Mouse (Mus musculus): ENCODE measurements around the gene Tcp11l2. TPM values are rescaled to one million over a fixed set of nuclear protein-coding genes. Genes with fewer than 3 reads are reported as not detected.

Tcp11l2 gene
- polyA plus RNA-seq, 1 experiment from 2014 or later: 22.1 TPM

DNA sequence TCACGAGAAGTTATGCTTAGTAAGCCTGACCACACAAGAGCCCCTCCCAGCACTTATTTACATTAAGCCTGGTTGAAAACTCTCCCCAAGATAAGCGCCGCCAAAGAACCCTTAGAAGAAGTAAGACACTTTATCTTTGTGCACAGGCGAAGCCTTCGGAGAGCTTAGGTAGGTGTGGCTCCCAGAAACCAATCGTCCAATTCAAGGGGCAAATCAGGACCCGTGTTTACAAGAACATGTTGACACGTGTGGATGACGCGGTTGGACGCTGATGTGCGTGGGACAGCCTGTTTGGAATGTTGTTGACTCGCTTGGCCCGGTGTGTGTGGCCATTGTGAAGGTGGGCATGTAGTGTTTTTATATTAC, 414 bp upstream of the Tcp11l2 start:
- Histone ChIP-seq H3K4me3 (replicated peaks; ENCODE audit: low read length) (peak overlapping the region; percentile 84), H3K4me1 (replicated peaks; ENCODE audit: control insufficient read depth, insufficient read depth, low read length) (no peaks in the 10 kb centered on the region), H3K9ac (peak overlapping the region; percentile 9; the same call in 1 of the 2 replicates), H3K27me3 (ENCODE audit: control insufficient read depth, insufficient read depth, low read length) (no peaks in the 10 kb centered on the region), H3K27ac (no peak overlapping the region; the same call in 1 of the 2 replicates), H3K9me3 (ENCODE audit: control insufficient read depth, low read length) (no peaks in the 10 kb centered on the region), H3K4me2 (replicated peaks) (peak overlapping the region; percentile 82), H3K36me3 (replicated peaks; ENCODE audit: control insufficient read depth, insufficient read depth) (no peaks in the 10 kb centered on the region)
- under 1% methylated on average over 14 of the region's 14 CpGs for WGBS
- ATAC-seq (ENCODE audit: low FRiP score): peak; percentile 86
- DNase-seq (ENCODE audit: low spot score): peak; percentile 78

DNA sequence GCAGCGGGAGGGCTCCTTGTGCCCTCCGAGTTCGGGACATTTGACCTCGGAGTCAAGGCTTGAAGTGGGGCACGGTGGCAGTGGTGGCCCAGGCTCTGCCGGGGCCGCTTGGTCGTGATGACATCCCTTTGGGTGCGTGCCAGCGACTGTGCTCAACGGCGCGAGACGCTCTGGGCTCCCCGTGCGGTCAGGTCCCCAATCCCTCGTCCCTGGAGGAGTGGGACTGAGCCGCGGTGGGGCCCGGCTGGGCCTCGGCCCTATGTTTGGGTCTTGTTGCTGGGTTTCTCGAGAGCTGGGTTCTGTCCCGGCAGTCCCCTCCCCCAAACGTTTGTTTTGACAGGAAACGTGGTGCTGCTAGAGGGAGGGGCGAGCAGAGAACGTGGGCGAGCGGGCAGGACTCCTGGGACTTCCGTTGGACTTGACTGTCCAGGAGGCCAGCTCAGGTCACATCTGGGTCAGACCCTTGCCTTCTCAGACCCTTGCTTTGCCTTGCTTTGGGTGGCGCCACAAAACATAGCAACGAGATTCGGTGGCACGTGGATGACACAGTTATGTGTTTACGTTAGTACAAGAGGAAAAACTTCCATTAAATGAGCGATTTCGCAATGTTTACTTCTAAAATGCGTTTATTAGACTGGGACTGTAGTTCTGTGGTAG, 773 bp downstream of the Tcp11l2 start:
- peak; percentile 34 for ATAC-seq (ENCODE audit: low FRiP score)
- H3K4me1 ChIP-seq (replicated peaks; ENCODE audit: control insufficient read depth, insufficient read depth, low read length): no peaks in the 10 kb centered on the region

DNA sequence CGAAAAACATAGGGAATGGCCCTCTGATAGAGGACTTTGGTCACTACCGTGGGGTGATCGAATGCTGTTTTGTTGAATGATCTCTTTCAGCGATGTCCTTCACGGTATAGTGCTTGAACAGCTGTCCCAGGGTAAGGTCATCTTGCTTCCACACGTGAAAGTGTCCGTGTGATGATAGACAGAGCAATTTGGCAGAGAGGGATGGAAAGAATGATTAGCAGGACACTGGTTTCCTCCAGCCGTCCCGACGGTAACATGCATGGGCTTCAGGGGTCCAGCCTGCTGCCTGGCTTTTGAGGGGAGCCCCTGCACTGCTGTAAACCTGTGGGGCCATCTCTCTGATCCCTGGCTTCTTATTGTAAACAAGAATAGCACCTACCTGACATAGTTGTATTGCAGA, 2.3 kb downstream of the Tcp11l2 start:
- DNase-seq (ENCODE audit: low spot score) (no peak), ATAC-seq (ENCODE audit: low FRiP score) (no peak)
- H3K27ac ChIP-seq: no peak overlapping the region
- 86% methylated on average over 10 of the region's 10 CpGs for WGBS
- no peak overlapping the region for H3K4me3 ChIP-seq (replicated peaks; ENCODE audit: low read length)
- H3K36me3 ChIP-seq (replicated peaks; ENCODE audit: control insufficient read depth, insufficient read depth): no peaks in the 10 kb centered on the region
- H3K9ac ChIP-seq: no peak overlapping the region
- no peak overlapping the region for H3K4me2 ChIP-seq (replicated peaks)
- no peaks in the 10 kb centered on the region for H3K4me1 ChIP-seq (replicated peaks; ENCODE audit: control insufficient read depth, insufficient read depth, low read length)
- no peaks in the 10 kb centered on the region for H3K27me3 ChIP-seq (ENCODE audit: control insufficient read depth, insufficient read depth, low read length)
- H3K9me3 ChIP-seq (ENCODE audit: control insufficient read depth, low read length): no peaks in the 10 kb centered on the region

More for the DNA sequence above, 773 bp downstream of the Tcp11l2 start:
- Histone ChIP-seq H3K27ac (peak overlapping the region; percentile 67), H3K27me3 (ENCODE audit: control insufficient read depth, insufficient read depth, low read length) (no peaks in the 10 kb centered on the region), H3K9ac (peak overlapping the region; percentile 74), H3K36me3 (replicated peaks; ENCODE audit: control insufficient read depth, insufficient read depth) (no peaks in the 10 kb centered on the region), H3K9me3 (ENCODE audit: control insufficient read depth, low read length) (no peaks in the 10 kb centered on the region), H3K4me2 (replicated peaks) (peak overlapping the region; percentile 82), H3K4me3 (replicated peaks; ENCODE audit: low read length) (peak overlapping the region; percentile 84)
- 4% methylated on average over 38 of the region's 38 CpGs for WGBS
- peak; percentile 58 for DNase-seq (ENCODE audit: low spot score)

GRCm38 (mm10) chr10:84579527-84579926, 3.1 kb downstream of the Tcp11l2 start:
- 87% methylated on average over 2 of the region's 2 CpGs for WGBS
- Histone ChIP-seq H3K4me3 (replicated peaks; ENCODE audit: low read length) (no peak overlapping the region), H3K27me3 (ENCODE audit: control insufficient read depth, insufficient read depth, low read length) (no peaks in the 10 kb centered on the region)

GRCm38 (mm10) chr10:84581191-84581590, 4.8 kb downstream of the Tcp11l2 start:
- no peak overlapping the region for H3K9ac ChIP-seq
- H3K27ac ChIP-seq: no peak overlapping the region
- H3K27me3 ChIP-seq (ENCODE audit: control insufficient read depth, insufficient read depth, low read length): no peaks in the 10 kb centered on the region
- H3K4me3 ChIP-seq (replicated peaks; ENCODE audit: low read length): no peak overlapping the region
- ATAC-seq (ENCODE audit: low FRiP score): no peak
- H3K9me3 ChIP-seq (ENCODE audit: control insufficient read depth, low read length): no peaks in the 10 kb centered on the region
- WGBS: 86% methylated on average over 8 of the region's 8 CpGs
- no peak for DNase-seq (ENCODE audit: low spot score)
- no peaks in the 10 kb centered on the region for H3K4me1 ChIP-seq (replicated peaks; ENCODE audit: control insufficient read depth, insufficient read depth, low read length)
- no peaks in the 10 kb centered on the region for H3K36me3 ChIP-seq (replicated peaks; ENCODE audit: control insufficient read depth, insufficient read depth)
- H3K4me2 ChIP-seq (replicated peaks): no peak overlapping the region

More at GRCm38 (mm10) chr10:84579527-84579926, 3.1 kb downstream of the Tcp11l2 start:
- no peak overlapping the region for H3K4me2 ChIP-seq (replicated peaks)
- H3K9me3 ChIP-seq (ENCODE audit: control insufficient read depth, low read length): no peaks in the 10 kb centered on the region
- H3K36me3 ChIP-seq (replicated peaks; ENCODE audit: control insufficient read depth, insufficient read depth): no peaks in the 10 kb centered on the region
- DNase-seq (ENCODE audit: low spot score) (no peak), ATAC-seq (ENCODE audit: low FRiP score) (no peak)
- no peak overlapping the region for H3K27ac ChIP-seq
- H3K4me1 ChIP-seq (replicated peaks; ENCODE audit: control insufficient read depth, insufficient read depth, low read length): no peaks in the 10 kb centered on the region
- no peak overlapping the region for H3K9ac ChIP-seq

GRCm38 (mm10) chr10:84582236-84582635, 5.8 kb downstream of the Tcp11l2 start:
- no peak overlapping the region for H3K9ac ChIP-seq
- 83% methylated on average over 7 of the region's 7 CpGs for WGBS
- H3K27me3 ChIP-seq (ENCODE audit: control insufficient read depth, insufficient read depth, low read length): no peaks in the 10 kb centered on the region
- ATAC-seq (ENCODE audit: low FRiP score): no peak
- no peak overlapping the region for H3K4me2 ChIP-seq (replicated peaks)
- H3K36me3 ChIP-seq (replicated peaks; ENCODE audit: control insufficient read depth, insufficient read depth): no peaks in the 10 kb centered on the region
- H3K27ac ChIP-seq: no peak overlapping the region
- H3K9me3 ChIP-seq (ENCODE audit: control insufficient read depth, low read length): no peaks in the 10 kb centered on the region
- no peak overlapping the region for H3K4me3 ChIP-seq (replicated peaks; ENCODE audit: low read length)
- no peak for DNase-seq (ENCODE audit: low spot score)
- no peaks in the 10 kb centered on the region for H3K4me1 ChIP-seq (replicated peaks; ENCODE audit: control insufficient read depth, insufficient read depth, low read length)

DNA sequence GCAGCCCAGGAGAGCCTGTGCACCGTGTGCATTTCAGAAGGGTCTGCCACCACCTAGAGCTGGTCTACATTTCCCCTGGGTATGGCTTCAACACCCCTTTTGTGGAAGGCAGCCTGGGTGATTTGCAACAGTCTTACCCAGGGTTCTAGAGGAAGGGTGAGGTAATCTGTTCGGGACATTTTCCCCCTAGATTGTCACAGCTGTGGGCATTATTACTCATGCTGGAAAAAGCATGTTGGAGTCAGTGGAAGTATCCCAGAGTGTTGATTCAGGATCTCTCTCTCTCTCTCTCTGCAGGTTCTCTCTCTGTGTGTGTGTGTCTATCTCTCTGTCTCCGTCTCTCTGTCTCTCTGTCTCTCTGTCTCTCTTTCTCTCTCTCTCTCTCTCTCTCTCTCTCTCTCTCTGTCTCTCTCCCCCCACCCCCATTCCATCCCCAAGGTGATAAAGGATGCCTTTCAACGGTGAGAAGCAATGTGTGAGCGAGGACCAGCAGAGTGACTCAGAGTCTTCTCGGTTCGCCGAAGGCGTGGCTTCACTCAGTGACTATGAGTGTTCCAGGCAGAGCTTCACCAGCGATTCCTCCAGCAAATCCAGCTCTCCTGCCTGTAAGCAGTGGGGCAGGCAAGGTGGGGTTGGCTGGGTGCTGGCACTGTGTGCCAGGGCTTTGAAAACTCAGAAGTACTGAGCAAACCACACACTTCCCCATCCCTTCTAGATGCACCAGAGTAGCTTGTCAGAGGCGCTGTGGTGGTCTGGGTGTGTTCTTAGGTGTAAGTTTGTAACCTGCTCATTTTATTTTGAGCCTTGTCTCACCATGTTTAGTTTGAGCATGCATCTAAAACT, 8.2 kb downstream of the Tcp11l2 start:
- Histone ChIP-seq H3K4me2 (replicated peaks) (no peak overlapping the region), H3K27ac (no peak overlapping the region), H3K36me3 (replicated peaks; ENCODE audit: control insufficient read depth, insufficient read depth) (no peaks in the 10 kb centered on the region), H3K4me1 (replicated peaks; ENCODE audit: control insufficient read depth, insufficient read depth, low read length) (no peaks in the 10 kb centered on the region), H3K4me3 (replicated peaks; ENCODE audit: low read length) (no peak overlapping the region), H3K9ac (no peak overlapping the region), H3K9me3 (ENCODE audit: control insufficient read depth, low read length) (no peaks in the 10 kb centered on the region), H3K27me3 (ENCODE audit: control insufficient read depth, insufficient read depth, low read length) (no peaks in the 10 kb centered on the region)
- WGBS: 75% methylated on average over 11 of the region's 11 CpGs
- ATAC-seq (ENCODE audit: low FRiP score): no peak
- DNase-seq (ENCODE audit: low spot score): no peak

GRCm38 (mm10) chr10:84585294-84585650, 8.8 kb downstream of the Tcp11l2 start:
- Histone ChIP-seq H3K4me2 (replicated peaks) (no peak overlapping the region), H3K9me3 (ENCODE audit: control insufficient read depth, low read length) (no peaks in the 10 kb centered on the region), H3K36me3 (replicated peaks; ENCODE audit: control insufficient read depth, insufficient read depth) (0 out of 2 replicates have a peak, but pooled peaks cover 3% of the 10 kb centered on the region), H3K27me3 (ENCODE audit: control insufficient read depth, insufficient read depth, low read length) (no peaks in the 10 kb centered on the region), H3K9ac (no peak overlapping the region), H3K4me1 (replicated peaks; ENCODE audit: control insufficient read depth, insufficient read depth, low read length) (no peaks in the 10 kb centered on the region), H3K27ac (no peak overlapping the region), H3K4me3 (replicated peaks; ENCODE audit: low read length) (no peak overlapping the region)
- DNase-seq (ENCODE audit: low spot score): no peak
- WGBS: 85% methylated on average over 2 of the region's 2 CpGs
- ATAC-seq (ENCODE audit: low FRiP score): no peak

DNA sequence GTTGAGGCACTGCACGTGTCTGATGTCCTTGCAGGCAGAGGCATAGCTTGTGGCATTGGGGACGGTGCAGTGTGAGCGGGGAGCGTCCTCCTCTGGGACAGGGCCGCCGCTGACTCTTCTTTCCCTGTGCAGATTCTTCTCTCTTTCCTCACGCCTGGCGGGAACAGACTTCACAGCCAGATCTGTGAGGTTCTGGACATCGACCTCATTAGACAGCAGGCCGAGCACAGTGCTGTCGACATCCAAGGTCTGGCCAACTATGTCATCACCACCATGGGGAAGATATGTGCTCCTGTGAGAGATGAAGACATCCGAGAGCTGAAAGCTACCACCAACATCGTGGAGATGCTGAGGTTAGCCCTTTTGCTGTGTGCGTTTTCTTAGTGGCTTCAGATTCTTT, 14.5 kb downstream of the Tcp11l2 start:
- Histone ChIP-seq H3K4me1 (replicated peaks; ENCODE audit: control insufficient read depth, insufficient read depth, low read length) (no peaks in the 10 kb centered on the region), H3K27ac (no peak overlapping the region), H3K4me3 (replicated peaks; ENCODE audit: low read length) (no peak overlapping the region), H3K36me3 (replicated peaks; ENCODE audit: control insufficient read depth, insufficient read depth) (peaks cover 33% of the 10 kb centered on the region; the same call in 1 of the 2 replicates), H3K4me2 (replicated peaks) (no peak overlapping the region), H3K27me3 (ENCODE audit: control insufficient read depth, insufficient read depth, low read length) (no peaks in the 10 kb centered on the region), H3K9me3 (ENCODE audit: control insufficient read depth, low read length) (no peaks in the 10 kb centered on the region), H3K9ac (no peak overlapping the region)
- ATAC-seq (ENCODE audit: low FRiP score) (no peak), DNase-seq (ENCODE audit: low spot score) (no peak)
- 79% methylated on average over 14 of the region's 14 CpGs for WGBS
